In genomic region chr3:83899556-83899955, GRCm38 (mm10) we compare ENCODE assay signal across 9 mouse cellular contexts. TPM values are rescaled to one million over a fixed set of nuclear protein-coding genes. Genes with fewer than 3 reads are reported as not detected.
DNase-seq lines count a peak whose midpoint lies in the region; ATAC-seq and TF ChIP-seq lines count a peak whose summit lies in the region.
"Had no signal": no experiment of that assay in that cellular context is flagged by ENCODE, and none has a peak within 500 bp of the region (broad histone marks: within the 10 kb centered on the region; RNA-seq: fewer than 3 reads in every experiment).

No protein-coding gene starts in this region.

- TF ChIP-seq CTCF in spleen, adult 2 months (IDR thresholded peaks at IDR 0.05; ENCODE audit: extremely low read depth, insufficient read depth, insufficient read length, insufficient replicate concordance), result peak; percentile 32; the same call in 1 of the 2 replicates

- peaks cover 60% of the 10 kb centered on the region for H3K36me3 ChIP-seq in spleen, adult 2 months (ENCODE audit: control insufficient read depth, insufficient read depth, low read length)
- peaks cover 84% of the 10 kb centered on the region for H3K36me3 ChIP-seq in forebrain, embryonic 14.5 days (ENCODE audit: control insufficient read depth, insufficient read depth, low read length)
- H3K36me3 ChIP-seq in hindbrain, embryonic 15.5 days, result peaks cover 57% of the 10 kb centered on the region
- peaks cover 95% of the 10 kb centered on the region for H3K36me3 ChIP-seq in midbrain, embryonic 10.5 days

- no peak overlapping the region for H3K9ac ChIP-seq in forebrain, embryonic 14.5 days (ENCODE audit: low read length)
- no peak overlapping the region for H3K9ac ChIP-seq in hindbrain, embryonic 15.5 days
- H3K9ac ChIP-seq: embryonic facial prominence, embryonic 13.5 days had no signal

- no peaks in the 10 kb centered on the region for H3K9me3 ChIP-seq in forebrain, embryonic 14.5 days (replicated peaks; ENCODE audit: control insufficient read depth, low read length)
- no peaks in the 10 kb centered on the region for H3K9me3 ChIP-seq in hindbrain, embryonic 15.5 days
- no peaks in the 10 kb centered on the region for H3K9me3 ChIP-seq in midbrain, embryonic 10.5 days (replicated peaks)
- H3K9me3 ChIP-seq: embryonic facial prominence, embryonic 13.5 days had no signal

- H3K27ac ChIP-seq in spleen, adult 2 months (ENCODE audit: insufficient read depth, low read length), result no peak overlapping the region
- no peak overlapping the region for H3K27ac ChIP-seq in forebrain, embryonic 14.5 days (ENCODE audit: low read depth, low read length)
- H3K27ac ChIP-seq in hindbrain, embryonic 15.5 days (replicated peaks), result no peak overlapping the region
- no peak overlapping the region for H3K27ac ChIP-seq in midbrain, embryonic 10.5 days (replicated peaks)
- H3K27ac ChIP-seq: embryonic facial prominence, embryonic 13.5 days had no signal

- no peaks in the 10 kb centered on the region for H3K27me3 ChIP-seq in spleen, adult 2 months (ENCODE audit: control insufficient read depth, insufficient read depth, low read length)
- no peaks in the 10 kb centered on the region for H3K27me3 ChIP-seq in forebrain, embryonic 14.5 days (replicated peaks; ENCODE audit: control insufficient read depth, insufficient read depth, low read length)
- no peaks in the 10 kb centered on the region for H3K27me3 ChIP-seq in hindbrain, embryonic 15.5 days
- H3K27me3 ChIP-seq in midbrain, embryonic 10.5 days (ENCODE audit: low read depth, poor library complexity, severe bottlenecking), result no peaks in the 10 kb centered on the region
- H3K27me3 ChIP-seq: embryonic facial prominence, embryonic 13.5 days had no signal

- 50% methylated on average over 8 of the region's 8 CpGs for WGBS in spleen, adult 2 months
- WGBS in forebrain, embryonic 14.5 days, result 58% methylated on average over 8 of the region's 8 CpGs
- 44% methylated on average over 8 of the region's 8 CpGs for WGBS in hindbrain, embryonic 15.5 days
- 65% methylated on average over 8 of the region's 8 CpGs for WGBS in midbrain, embryonic 10.5 days

- no peaks in the 10 kb centered on the region for H3K4me1 ChIP-seq in spleen, adult 2 months (ENCODE audit: control insufficient read depth, insufficient read depth, insufficient read length)
- H3K4me1 ChIP-seq in forebrain, embryonic 14.5 days (ENCODE audit: control insufficient read depth, insufficient read depth, low read length), result no peaks in the 10 kb centered on the region
- no peaks in the 10 kb centered on the region for H3K4me1 ChIP-seq in hindbrain, embryonic 15.5 days (replicated peaks)
- H3K4me1 ChIP-seq in midbrain, embryonic 10.5 days, result no peaks in the 10 kb centered on the region

- ATAC-seq in forebrain, embryonic 14.5 days, result peak; percentile 40
- 0 out of 2 replicates have a peak, but pooled peaks have one; percentile 12 for ATAC-seq in hindbrain, embryonic 15.5 days (ENCODE audit: low FRiP score, low read depth)

- H3K4me3 ChIP-seq in spleen, adult 2 months (ENCODE audit: extremely low read depth, insufficient read depth, insufficient read length), result no peak overlapping the region
- no peak overlapping the region for H3K4me3 ChIP-seq in forebrain, embryonic 14.5 days (ENCODE audit: low read depth, low read length)
- no peak overlapping the region for H3K4me3 ChIP-seq in hindbrain, embryonic 15.5 days
- H3K4me3 ChIP-seq in midbrain, embryonic 10.5 days, result no peak overlapping the region
- H3K4me3 ChIP-seq: embryonic facial prominence, embryonic 13.5 days had no signal

- no peak for TF ChIP-seq POLR2A in spleen, adult 2 months (IDR thresholded peaks at IDR 0.05; ENCODE audit: low read depth, low read length)

- DNase-seq in spleen, adult 2 months (ENCODE audit: low read depth in 1 of 2, low spot score in 2 of 2), result peak in 1 of 2 experiments; percentile 28
- DNase-seq in spleen, adult 12 weeks (ENCODE audit: low spot score), result no peak
- peak; percentile 83 for DNase-seq in adrenal gland, postnatal 14 days
- DNase-seq in forebrain, embryonic 14.5 days (ENCODE audit: low spot score), result peak; percentile 67
- peak; percentile 29 to 32 for DNase-seq in layer of hippocampus, postnatal 36 days
- peak; percentile 48 for DNase-seq in midbrain, embryonic 10.5 days (ENCODE audit: low spot score)
- DNase-seq in right cerebral cortex, postnatal 4 days, result peak; percentile 47

- H3K4me2 ChIP-seq in forebrain, embryonic 14.5 days (ENCODE audit: low read length), result no peak overlapping the region
- no peak overlapping the region for H3K4me2 ChIP-seq in hindbrain, embryonic 15.5 days
- H3K4me2 ChIP-seq: embryonic facial prominence, embryonic 13.5 days had no signal

RNA-seq across cellular contexts. Expression of gene Tlr2, which starts 58.0 kb away (rescaled TPM):
- polyA plus RNA-seq in spleen, adult 2 months (2012; rRNA removed), result 4.1 and 4.7 TPM in 2 replicates
- 2.4 and 3.4 TPM in 2 replicates for total RNA-seq in adrenal gland, postnatal 14 days (2021)
- polyA plus RNA-seq in forebrain, embryonic 14.5 days (2014; fragmentation: Nextera tagmentation; extraction: Ambion mirVana), result 0.77 and 1.3 TPM in 2 replicates
- polyA plus RNA-seq in hindbrain, embryonic 15.5 days (2015; fragmentation: Nextera tagmentation; extraction: Ambion mirVana), result 1.2 TPM in 2 replicates
- total RNA-seq in layer of hippocampus, postnatal 36 days (2021), result under 1 TPM; 0.47 to 0.83 TPM
- polyA plus RNA-seq in midbrain, embryonic 10.5 days (2016; fragmentation: Nextera tagmentation; extraction: Ambion mirVana), result 1.1 and 1.6 TPM in 2 replicates
